Mouse (Mus musculus) ES-Bruce4 (cell line): ENCODE results near the gene Lactbl1.

Source experiments
- CTCF ChIP-seq: IDR thresholded peaks from one replicate; pipeline ENCODE4 v1.8.1; 2011; ENCODE audit warnings: low read depth, low read length
- EP300 ChIP-seq: IDR thresholded peaks from 2 replicates; pipeline ENCODE4 v1.6.1; 2011; ENCODE audit warnings: low read depth, low read length; ENCODE audit not compliant: insufficient read depth
- POLR2A ChIP-seq: IDR thresholded peaks from one replicate; pipeline ENCODE4 v1.8.1; 2011; ENCODE audit warnings: low read length; ENCODE audit not compliant: insufficient read depth

GRCm38 (mm10) chr4:136652528-136652910 lies 30.1 kb downstream of the Lactbl1 start:
- no peak for TF ChIP-seq POLR2A
- no peak for TF ChIP-seq CTCF
- TF ChIP-seq EP300: no peak
